Mouse (Mus musculus): ENCODE measurements at regions not wholly inside any gene's neighbourhood (a gene's known extent, or its start where the extent isn't known, plus 50 kb on each side); places are given as distances from the start of the nearest gene placed in this dataset.

DNA sequence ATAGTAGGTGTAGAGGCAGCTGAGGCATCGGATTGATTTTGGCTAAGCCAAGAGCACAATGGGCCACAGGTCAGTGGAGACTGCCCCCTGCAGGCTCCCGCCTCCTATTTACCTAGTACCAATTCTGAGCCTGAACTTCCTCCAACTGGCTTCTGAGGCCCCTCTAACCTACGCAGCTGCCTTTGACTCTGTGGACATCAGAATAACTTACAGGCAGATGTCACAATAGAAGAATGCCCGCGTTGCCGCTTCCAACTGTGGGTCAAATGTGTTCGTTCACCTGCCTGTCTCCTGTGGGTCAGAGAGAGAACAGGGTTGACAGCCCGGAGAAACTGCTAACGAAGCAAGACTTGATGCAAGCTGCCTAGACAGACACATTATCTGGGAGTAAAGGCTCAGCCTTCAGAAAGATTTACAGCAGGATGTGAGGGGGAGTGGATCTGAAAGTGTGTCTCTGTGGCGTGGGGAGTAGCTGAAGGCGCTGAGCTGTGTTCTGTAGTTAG is 153.2 kb downstream of the Gm10260 start:
- DNase-seq: peak; percentile 65

DNA sequence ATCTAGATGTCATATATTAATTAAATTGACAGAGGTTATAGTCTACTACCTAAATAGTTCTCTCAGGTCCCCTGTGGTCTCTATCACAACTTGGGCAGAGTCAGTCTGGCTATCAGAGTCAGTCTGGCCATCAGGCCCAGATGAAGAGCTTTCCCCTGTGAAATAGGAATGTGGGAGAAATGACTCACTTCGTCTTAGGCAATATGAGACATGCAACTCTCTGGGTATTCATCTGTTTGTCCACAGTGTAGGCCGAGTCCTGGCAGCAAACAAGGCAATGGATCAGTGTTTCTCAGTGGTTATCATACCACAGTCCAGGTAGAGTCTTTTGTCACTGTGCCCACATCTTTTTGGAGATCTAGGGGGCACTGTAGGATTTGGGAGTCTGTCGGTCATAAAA is 156.0 kb downstream of the Gm10260 start:
- no peak for DNase-seq

GRCm38 (mm10) chr13:97601135-97601730 is 159.2 kb downstream of the Gm10260 start:
- DNase-seq: no peak

DNA sequence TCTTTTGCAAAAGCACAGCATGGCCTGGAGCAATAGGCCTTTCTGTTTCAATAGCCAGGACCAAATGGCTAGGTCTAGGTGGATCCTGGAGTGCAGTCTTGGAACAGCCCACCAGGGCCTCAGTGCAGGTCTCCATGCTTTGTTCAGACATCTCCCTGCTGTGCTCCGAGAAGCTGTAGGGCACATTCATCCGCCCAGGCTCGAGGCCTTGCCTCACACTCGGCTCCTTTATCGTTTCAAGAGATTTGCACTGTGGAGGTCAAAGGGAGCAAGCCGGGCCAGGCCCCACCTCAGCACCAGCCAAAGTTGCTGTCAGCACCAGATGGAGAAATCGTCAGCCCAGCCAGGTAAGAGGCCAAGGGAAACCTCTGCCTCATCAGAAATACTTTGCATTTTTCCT is 160.3 kb downstream of the Gm10260 start:
- DNase-seq: no peak

DNA sequence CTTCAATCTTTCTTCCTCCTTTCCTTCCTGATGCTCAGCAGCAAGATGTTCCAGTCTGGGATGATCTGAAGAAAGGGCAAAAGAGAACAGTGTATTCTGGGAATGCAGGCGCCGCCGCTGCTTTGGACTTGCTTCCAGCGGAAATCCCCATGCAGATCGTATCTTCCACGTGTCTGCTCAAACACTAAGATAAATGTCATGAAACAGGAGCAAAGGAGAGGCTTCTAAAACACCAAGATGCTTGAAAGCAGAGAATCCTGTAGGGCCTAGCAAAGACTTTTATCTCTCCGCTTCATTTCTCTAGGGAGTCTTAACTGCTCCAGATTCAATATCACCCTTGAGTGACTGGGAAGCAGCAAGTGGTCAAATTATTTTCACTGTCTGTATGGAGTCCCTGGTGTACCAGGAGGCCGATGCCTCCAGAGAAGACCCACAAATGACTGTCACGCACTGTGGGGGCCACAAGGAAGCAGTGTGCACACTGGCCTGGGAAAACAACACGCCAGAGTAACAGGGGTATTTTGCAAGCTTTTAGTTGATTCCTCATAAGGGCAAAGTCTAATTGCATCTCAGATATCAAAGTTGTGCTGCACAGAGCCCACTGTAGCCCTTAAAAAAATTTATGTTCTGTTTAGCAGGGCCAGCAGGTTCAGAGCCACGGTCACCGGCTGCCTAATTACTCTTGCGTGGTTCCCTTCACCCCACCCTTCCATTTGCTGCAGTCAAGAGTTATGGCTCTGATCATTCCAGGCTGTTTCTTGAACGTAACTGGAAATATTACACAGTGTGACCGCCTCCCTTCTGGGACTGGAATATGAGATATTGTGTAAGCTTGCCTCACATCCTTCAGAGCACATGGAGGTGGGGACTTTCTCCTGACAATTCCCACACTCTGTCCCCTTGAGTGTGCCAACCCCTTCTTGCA is 161.7 kb downstream of the Gm10260 start:
- DNase-seq: no peak

DNA sequence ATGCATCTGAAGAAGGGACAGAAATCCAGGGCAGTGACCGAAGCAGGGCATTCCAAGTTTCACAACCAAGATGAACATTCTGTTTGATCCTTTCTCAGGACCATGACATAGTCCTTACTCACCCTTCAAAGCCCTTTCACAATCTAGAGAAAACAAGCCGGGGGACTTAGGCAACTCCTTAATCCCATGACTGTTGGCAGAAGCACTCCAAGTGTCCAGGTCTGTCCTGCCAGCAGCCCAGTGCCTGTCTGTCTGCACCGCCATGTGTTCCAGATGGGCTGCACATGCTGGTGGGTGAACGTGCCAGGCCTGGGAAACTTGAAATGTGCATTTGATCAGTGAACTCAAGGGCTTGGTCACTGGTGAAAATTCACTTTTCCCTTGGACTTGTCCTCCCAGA is 165.6 kb downstream of the Gm10260 start:
- no peak for DNase-seq

- DNase-seq: no peak
Measured at GRCm38 (mm10) chr13:97589626-97590025, 170.8 kb downstream of the Gm10260 start.

- no peak for DNase-seq
Measured at GRCm38 (mm10) chr13:97588085-97588484, 172.3 kb downstream of the Gm10260 start.

GRCm38 (mm10) chr13:97587088-97587487 is 173.3 kb downstream of the Gm10260 start:
- no peak for DNase-seq

DNA sequence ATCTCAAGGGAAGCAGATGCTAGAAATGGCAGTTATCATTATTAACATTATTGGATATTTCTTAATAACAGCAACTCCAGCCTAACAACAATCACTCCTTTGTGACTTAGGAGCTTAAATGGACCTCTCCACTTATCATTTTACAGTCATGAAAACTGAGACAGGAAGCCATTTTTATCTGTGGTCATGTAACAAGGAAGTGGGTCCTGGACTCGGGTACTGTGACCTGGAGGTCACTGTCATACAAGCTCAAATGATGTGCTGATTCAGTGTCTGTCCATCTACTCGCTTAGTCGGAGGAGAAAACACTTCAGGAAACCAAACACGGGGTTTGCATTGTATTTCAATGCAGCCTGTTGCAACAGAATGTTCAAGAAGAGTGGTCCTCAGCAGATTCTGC is 176.4 kb downstream of the Gm10260 start:
- DNase-seq: no peak

- DNase-seq: no peak
Measured at GRCm38 (mm10) chr13:97581380-97581779, 179.1 kb downstream of the Gm10260 start.

DNA sequence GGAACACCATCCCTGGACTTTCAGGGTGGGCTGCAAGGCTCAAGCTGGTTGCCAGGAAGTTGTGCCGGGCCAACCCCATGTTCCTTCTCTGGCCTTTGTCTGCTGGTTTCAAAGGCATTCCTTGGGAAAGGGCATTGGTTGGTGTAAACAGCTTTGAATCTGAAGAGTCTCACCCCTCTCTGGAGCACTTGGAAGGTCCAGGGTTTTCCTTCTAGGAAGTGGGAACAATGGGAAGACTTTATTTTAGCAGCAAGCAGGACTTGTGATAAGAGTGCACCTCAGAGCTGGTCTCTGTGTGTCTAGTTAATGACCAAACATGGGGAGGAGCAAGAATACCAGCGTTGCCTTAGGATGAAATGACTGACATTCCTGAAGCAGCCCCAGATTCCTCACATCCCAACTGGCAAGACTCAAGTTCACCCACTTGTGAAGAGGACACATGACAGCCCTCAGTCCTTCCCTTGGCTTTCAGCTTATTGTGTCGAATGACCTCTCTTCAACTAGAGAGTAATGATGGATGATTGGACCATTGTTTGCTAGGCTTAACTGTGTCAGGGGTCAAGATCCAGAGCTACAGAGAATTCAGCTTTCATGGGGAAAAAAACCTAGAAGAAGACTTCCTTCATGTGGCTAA is 180.1 kb downstream of the Gm10260 start:
- DNase-seq: no peak

GRCm38 (mm10) chr13:97578595-97578994 is 181.8 kb downstream of the Gm10260 start:
- DNase-seq: no peak

GRCm38 (mm10) chr13:97577081-97577785 is 183.2 kb downstream of the Gm10260 start:
- no peak for DNase-seq

GRCm38 (mm10) chr13:97573601-97574000 is 186.8 kb downstream of the Gm10260 start:
- DNase-seq: no peak

- no peak for DNase-seq
Measured at GRCm38 (mm10) chr13:97572352-97572751, 188.1 kb downstream of the Gm10260 start.

DNA sequence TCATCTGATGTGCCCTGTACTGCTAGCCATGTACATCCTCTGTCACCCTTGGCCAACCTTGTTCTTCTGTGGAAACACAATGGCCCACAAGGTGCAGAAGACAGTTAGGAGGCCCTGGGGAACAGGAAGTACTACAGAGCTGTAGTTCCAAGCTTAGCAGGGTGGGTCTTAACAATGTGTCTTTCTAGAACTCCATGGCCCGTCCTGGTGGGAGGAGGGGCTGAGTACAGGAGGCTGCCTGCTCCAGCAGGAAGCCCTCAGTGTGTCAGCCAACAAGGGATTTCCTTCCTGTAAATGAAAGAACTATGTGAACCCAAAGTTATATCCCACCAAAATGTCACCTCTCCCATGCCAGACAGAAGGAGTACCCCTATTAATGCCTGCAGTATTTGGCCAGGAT is 190.4 kb downstream of the Gm10260 start:
- DNase-seq: no peak

GRCm38 (mm10) chr13:97567632-97568031 is 192.8 kb downstream of the Gm10260 start:
- DNase-seq: no peak

- no peak for DNase-seq
Measured at GRCm38 (mm10) chr13:97566071-97566470, 194.4 kb downstream of the Gm10260 start.

DNA sequence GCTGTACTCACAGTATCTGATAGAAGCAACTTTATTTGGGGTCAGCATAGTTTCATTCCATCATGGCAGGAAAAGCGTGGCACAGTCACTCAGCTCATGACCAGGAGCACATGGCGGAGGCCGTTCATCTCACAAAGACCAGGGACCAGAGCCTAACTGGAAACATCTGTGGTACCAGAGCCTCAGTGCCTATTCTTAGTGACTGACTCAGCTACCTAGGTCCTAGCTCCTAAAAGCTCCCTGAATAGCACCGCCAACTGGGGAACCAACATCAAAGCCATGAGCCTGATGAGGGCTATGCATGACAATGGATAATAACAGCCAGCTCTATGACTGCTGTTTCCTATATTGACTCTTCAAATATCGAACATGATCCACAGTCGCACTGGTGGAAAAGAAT is 198.2 kb downstream of the Gm10260 start:
- DNase-seq: no peak

- no peak for DNase-seq
Measured at GRCm38 (mm10) chr13:97560789-97561188, 199.6 kb downstream of the Gm10260 start.

- DNase-seq: no peak
Measured at GRCm38 (mm10) chr13:97559611-97560385, 200.6 kb downstream of the Gm10260 start.

Data from adrenal gland, postnatal 10 days (tissue).